Mouse (Mus musculus) midbrain, embryonic 15.5 days (tissue): ENCODE measurements around the gene Ubr4. TPM values are rescaled to one million over a fixed set of nuclear protein-coding genes. Genes with fewer than 3 reads are reported as not detected.
"Not testable (repeated sequence)": the region's sequence is repeated elsewhere in the genome, so short reads cannot be mapped to it uniquely, and the experiment has no call there.

ENCODE experiments used
- ATAC-seq: fragments of 200-750 bp; cut with Nextera tagmentation; replicated peaks from 2 replicates; pipeline ENCODE4 v1.8.0; 2017; ENCODE audit warnings: moderate TSS enrichment
- H3K27ac ChIP-seq: fragments of 300-500 bp; sonication (generic); 2 replicates; pipeline ENCODE4 v1.5.1; 2015; ENCODE audit warnings: mild to moderate bottlenecking, inconsistent platforms
- H3K27me3 ChIP-seq: fragments of 300-500 bp; sonication (generic); replicated peaks from 2 replicates; pipeline ENCODE4 v1.6.1; 2015; ENCODE audit warnings: inconsistent platforms
- H3K36me3 ChIP-seq: fragments of 300-500 bp; sonication (generic); replicated peaks from 2 replicates; pipeline ENCODE4 v1.6.1; 2015; ENCODE audit warnings: inconsistent platforms
- H3K4me1 ChIP-seq: fragments of 300-500 bp; sonication (generic); 2 replicates; pipeline ENCODE4 v1.6.1; 2015; ENCODE audit warnings: inconsistent platforms
- H3K4me2 ChIP-seq: fragments of 300-500 bp; sonication (generic); 2 replicates; pipeline ENCODE4 v1.6.1; 2015; ENCODE audit warnings: inconsistent platforms, mild to moderate bottlenecking, moderate library complexity
- H3K4me3 ChIP-seq: fragments of 300-500 bp; sonication (generic); 2 replicates; pipeline ENCODE4 v1.5.1; 2015; ENCODE audit warnings: mild to moderate bottlenecking, inconsistent platforms
- H3K9ac ChIP-seq: fragments of 300-500 bp; sonication (generic); 2 replicates; pipeline ENCODE4 v1.6.1; 2015; ENCODE audit warnings: mild to moderate bottlenecking, inconsistent platforms
- H3K9me3 ChIP-seq: fragments of 300-500 bp; sonication (generic); 2 replicates; pipeline ENCODE4 v1.6.1; 2016; ENCODE audit warnings: inconsistent platforms
- WGBS: fragments of 180-500 bp; shearing (Covaris S2); methylation state at CpG from one replicate; pipeline ENCODE4 v1.1.7; 2015; ENCODE audit warnings: mixed read lengths; 5-methylcytosine and 5-hydroxymethylcytosine counted together
- polyA plus RNA-seq: library from polyadenylated mRNA; unstranded; fragments of >200 nt; fragmentation: Nextera tagmentation; extraction: Ambion mirVana; gene quantifications from 2 replicates; pipeline ENCODE4 v1.2.1, GENCODE M21; 2015

Gene Ubr4
- polyA plus RNA-seq, 1 experiment from 2014 or later = 101 TPM

- no peaks in the 10 kb centered on the region for H3K9me3 ChIP-seq
- H3K4me2 ChIP-seq = no peak overlapping the region
- no peak overlapping the region for H3K9ac ChIP-seq
- no peak for ATAC-seq
- H3K4me3 ChIP-seq = no peak overlapping the region
- no peaks in the 10 kb centered on the region for H3K4me1 ChIP-seq
- WGBS = 61% methylated on average over 14 of the region's 14 CpGs
- H3K27me3 ChIP-seq = no peaks in the 10 kb centered on the region
- H3K27ac ChIP-seq = no peak overlapping the region
- no peaks in the 10 kb centered on the region for H3K36me3 ChIP-seq
These were observed 148.4 kb downstream of the Ubr4 start for GRCm38 (mm10) chr4:139500814-139501213.

GRCm38 (mm10) chr4:139501702-139502101 is 149.3 kb downstream of the Ubr4 start:
- ATAC-seq = no peak
- WGBS = 84% methylated on average over 6 of the region's 6 CpGs

GRCm38 (mm10) chr4:139503919-139504318 is 151.5 kb downstream of the Ubr4 start:
- H3K36me3 ChIP-seq = no peaks in the 10 kb centered on the region
- no peaks in the 10 kb centered on the region for H3K4me1 ChIP-seq
- no peaks in the 10 kb centered on the region for H3K27me3 ChIP-seq
- no peak overlapping the region for H3K27ac ChIP-seq
- WGBS = 90% methylated on average over 8 of the region's 8 CpGs
- no peak overlapping the region for H3K9ac ChIP-seq
- no peaks in the 10 kb centered on the region for H3K9me3 ChIP-seq
- no peak for ATAC-seq
- H3K4me3 ChIP-seq = no peak overlapping the region
- no peak overlapping the region for H3K4me2 ChIP-seq

More at GRCm38 (mm10) chr4:139501702-139502101, 149.3 kb downstream of the Ubr4 start:
- H3K4me2 ChIP-seq = no peak overlapping the region
- no peak overlapping the region for H3K9ac ChIP-seq
- H3K27me3 ChIP-seq = no peaks in the 10 kb centered on the region
- no peaks in the 10 kb centered on the region for H3K36me3 ChIP-seq
- no peaks in the 10 kb centered on the region for H3K4me1 ChIP-seq
- H3K27ac ChIP-seq = no peak overlapping the region
- no peaks in the 10 kb centered on the region for H3K9me3 ChIP-seq
- H3K4me3 ChIP-seq = no peak overlapping the region

GRCm38 (mm10) chr4:139505716-139506115 is 153.3 kb downstream of the Ubr4 start:
- Histone ChIP-seq H3K4me2 (no peak overlapping the region), H3K27ac (no peak overlapping the region), H3K36me3 (no peaks in the 10 kb centered on the region), H3K9me3 (no peaks in the 10 kb centered on the region), H3K4me3 (no peak overlapping the region), H3K9ac (no peak overlapping the region), H3K4me1 (no peaks in the 10 kb centered on the region), H3K27me3 (no peaks in the 10 kb centered on the region)
- 77% methylated on average over 4 of the region's 4 CpGs for WGBS
- no peak for ATAC-seq

GRCm38 (mm10) chr4:139506727-139507126 is 154.3 kb downstream of the Ubr4 start:
- H3K27ac ChIP-seq = no peak overlapping the region
- no peaks in the 10 kb centered on the region for H3K36me3 ChIP-seq
- H3K4me2 ChIP-seq = no peak overlapping the region
- H3K9me3 ChIP-seq = no peaks in the 10 kb centered on the region
- no peak for ATAC-seq
- H3K27me3 ChIP-seq = no peaks in the 10 kb centered on the region
- 94% methylated on average over 11 of the region's 11 CpGs for WGBS
- H3K4me3 ChIP-seq = no peak overlapping the region
- no peaks in the 10 kb centered on the region for H3K4me1 ChIP-seq
- H3K9ac ChIP-seq = no peak overlapping the region

- ATAC-seq = no peak
- Histone ChIP-seq H3K27ac (no peak overlapping the region), H3K36me3 (no peaks in the 10 kb centered on the region), H3K4me2 (no peak overlapping the region), H3K9me3 (no peaks in the 10 kb centered on the region), H3K9ac (no peak overlapping the region), H3K4me3 (no peak overlapping the region), H3K4me1 (no peaks in the 10 kb centered on the region), H3K27me3 (no peaks in the 10 kb centered on the region)
- WGBS = 78% methylated on average over 2 of the region's 2 CpGs
These were observed 156.7 kb downstream of the Ubr4 start for GRCm38 (mm10) chr4:139509069-139509468.

- Histone ChIP-seq H3K4me3 (no peak overlapping the region), H3K4me2 (no peak overlapping the region), H3K9ac (no peak overlapping the region), H3K9me3 (no peaks in the 10 kb centered on the region), H3K36me3 (no peaks in the 10 kb centered on the region), H3K27me3 (no peaks in the 10 kb centered on the region), H3K27ac (no peak overlapping the region), H3K4me1 (no peaks in the 10 kb centered on the region)
- ATAC-seq = no peak
- 87% methylated on average over 2 of the region's 2 CpGs for WGBS
These were observed 159.1 kb downstream of the Ubr4 start for GRCm38 (mm10) chr4:139511557-139511956.

GRCm38 (mm10) chr4:139512985-139513384 is 160.6 kb downstream of the Ubr4 start:
- Histone ChIP-seq H3K27me3 (no peaks in the 10 kb centered on the region), H3K4me1 (no peaks in the 10 kb centered on the region), H3K4me3 (no peak overlapping the region), H3K9ac (no peak overlapping the region), H3K27ac (no peak overlapping the region), H3K36me3 (no peaks in the 10 kb centered on the region), H3K9me3 (no peaks in the 10 kb centered on the region), H3K4me2 (no peak overlapping the region)
- ATAC-seq = no peak
- WGBS = 88% methylated on average over 2 of the region's 2 CpGs

- Histone ChIP-seq H3K27me3 (no peaks in the 10 kb centered on the region), H3K9me3 (no peaks in the 10 kb centered on the region), H3K4me3 (no peak overlapping the region), H3K36me3 (no peaks in the 10 kb centered on the region), H3K9ac (no peak overlapping the region), H3K4me2 (no peak overlapping the region), H3K4me1 (no peaks in the 10 kb centered on the region), H3K27ac (no peak overlapping the region)
- 85% methylated on average over 6 of the region's 6 CpGs for WGBS
- ATAC-seq = no peak
These were observed 166.8 kb downstream of the Ubr4 start for GRCm38 (mm10) chr4:139519221-139519620.

GRCm38 (mm10) chr4:139521926-139522325 is 169.5 kb downstream of the Ubr4 start:
- WGBS = 87% methylated on average over 10 of the region's 10 CpGs
- no peak overlapping the region for H3K4me3 ChIP-seq
- peaks cover 3% of the 10 kb centered on the region; the same call in 1 of the 2 replicates for H3K4me1 ChIP-seq
- H3K27me3 ChIP-seq = no peaks in the 10 kb centered on the region
- no peak overlapping the region for H3K27ac ChIP-seq
- H3K4me2 ChIP-seq = no peak overlapping the region
- H3K9ac ChIP-seq = no peak overlapping the region
- H3K36me3 ChIP-seq = no peaks in the 10 kb centered on the region
- no peaks in the 10 kb centered on the region for H3K9me3 ChIP-seq
- no peak for ATAC-seq

GRCm38 (mm10) chr4:139526475-139526874 is 174.1 kb downstream of the Ubr4 start:
- no peak for ATAC-seq
- Histone ChIP-seq H3K9me3 (no peaks in the 10 kb centered on the region), H3K4me3 (no peak overlapping the region), H3K27me3 (no peaks in the 10 kb centered on the region), H3K36me3 (no peaks in the 10 kb centered on the region), H3K4me1 (peaks cover 3% of the 10 kb centered on the region; the same call in 1 of the 2 replicates), H3K27ac (no peak overlapping the region), H3K4me2 (no peak overlapping the region), H3K9ac (no peak overlapping the region)
- 48% methylated on average over 12 of the region's 12 CpGs for WGBS

- H3K9ac ChIP-seq, ATAC-seq, H3K9me3 ChIP-seq, H3K27me3 ChIP-seq, H3K36me3 ChIP-seq, H3K4me3 ChIP-seq, H3K27ac ChIP-seq, H3K4me1 ChIP-seq, H3K4me2 ChIP-seq: not testable (repeated sequence)
- WGBS = 90% methylated on average over 5 of the region's 5 CpGs
These were observed 177.8 kb downstream of the Ubr4 start, which contains the start of gene Iffo2 for GRCm38 (mm10) chr4:139530248-139530647. TSS of gene Iffo2 (plus strand) at chr4:139530548.

- ATAC-seq = no peak
- 92% methylated on average over 10 of the region's 10 CpGs for WGBS
These were observed 179.7 kb downstream of the Ubr4 start for GRCm38 (mm10) chr4:139532081-139532480.

More at GRCm38 (mm10) chr4:139532081-139532480, 179.7 kb downstream of the Ubr4 start:
- H3K27me3 ChIP-seq = no peaks in the 10 kb centered on the region
- no peaks in the 10 kb centered on the region for H3K36me3 ChIP-seq
- no peak overlapping the region for H3K9ac ChIP-seq
- H3K4me2 ChIP-seq = no peak overlapping the region
- no peak overlapping the region for H3K27ac ChIP-seq
- no peaks in the 10 kb centered on the region for H3K4me1 ChIP-seq
- no peak overlapping the region for H3K4me3 ChIP-seq
- H3K9me3 ChIP-seq = no peaks in the 10 kb centered on the region
